Mouse (Mus musculus) olfactory bulb, adult 2 months (tissue): ENCODE data around the gene Gm3336. TPM values are rescaled to one million over a fixed set of nuclear protein-coding genes. Genes with fewer than 3 reads are reported as not detected.

Experiments used
- H3K27ac ChIP-seq: fragments of 200-500 bp; 2 replicates; pipeline ENCODE4 v1.5.1; 2012; ENCODE audit warnings: low read depth, low read length; ENCODE audit not compliant: insufficient read depth
- H3K4me1 ChIP-seq: fragments of 200-500 bp; 2 replicates; pipeline ENCODE4 v1.6.1; 2012; ENCODE audit warnings: low read length; ENCODE audit not compliant: control insufficient read depth, insufficient read depth
- H3K4me3 ChIP-seq: fragments of 200-500 bp; 2 replicates; pipeline ENCODE4 v1.5.1; 2012; ENCODE audit warnings: mild to moderate bottlenecking, low read depth, low read length, moderate library complexity; ENCODE audit not compliant: insufficient read depth
- CTCF ChIP-seq: fragments of 200-500 bp; IDR thresholded peaks from 2 replicates; pipeline ENCODE4 v1.5.1; 2012; ENCODE audit warnings: low read depth, mild to moderate bottlenecking, low read length, moderate library complexity; ENCODE audit not compliant: insufficient read depth
- POLR2A ChIP-seq: fragments of 200-500 bp; IDR thresholded peaks from 2 replicates; pipeline ENCODE4 v1.6.1; 2012; ENCODE audit warnings: mild to moderate bottlenecking, low read depth, low read length, moderate library complexity; ENCODE audit not compliant: insufficient read depth
- WGBS: fragments of 180-500 bp; shearing (Covaris S2); methylation state at CpG from one replicate; pipeline ENCODE4 v1.1.7; 2018; 5-methylcytosine and 5-hydroxymethylcytosine counted together
- polyA plus RNA-seq: library from polyadenylated mRNA; stranded (reverse); fragments of >200 nt; gene quantifications from 2 replicates; pipeline ENCODE4 v1.2.4, GENCODE M21; 2012; ENCODE audit warnings: low replicate concordance; ENCODE audit not compliant: missing spikeins, insufficient read depth, insufficient read length

Gene Gm3336
- polyA plus RNA-seq, 1 experiment = not detected

- TF ChIP-seq CTCF = no peak
- TF ChIP-seq POLR2A = no peak
- Histone ChIP-seq H3K27ac (no peak overlapping the region), H3K4me1 (peaks cover 17% of the 10 kb centered on the region), H3K4me3 (no peak overlapping the region)
- 77% methylated on average over 11 of the region's 11 CpGs for WGBS
These were observed 23.8 kb downstream of the Gm3336 start for GRCm38 (mm10) chr8:70742176-70742575.

GRCm38 (mm10) chr8:70742981-70743655 lies 24.8 kb downstream of the Gm3336 start:
- Histone ChIP-seq H3K4me3 (peak overlapping the region; percentile 34), H3K4me1 (peaks cover 17% of the 10 kb centered on the region), H3K27ac (no peak overlapping the region)
- WGBS = 14% methylated on average over 38 of the region's 38 CpGs
- TF ChIP-seq CTCF (no peak), POLR2A (no peak)

GRCm38 (mm10) chr8:70743656-70744590 lies 25.6 kb downstream of the Gm3336 start:
- peaks cover 17% of the 10 kb centered on the region for H3K4me1 ChIP-seq
- WGBS = 6% methylated on average over 48 of the region's 48 CpGs
- H3K27ac ChIP-seq = no peak overlapping the region
- no peak for TF ChIP-seq POLR2A
- no peak for TF ChIP-seq CTCF
- peak overlapping the region; percentile 34 for H3K4me3 ChIP-seq

GRCm38 (mm10) chr8:70744806-70745205 lies 26.5 kb downstream of the Gm3336 start:
- WGBS = 44% methylated on average over 11 of the region's 11 CpGs
- TF ChIP-seq POLR2A (no peak), CTCF (no peak)
- peaks cover 18% of the 10 kb centered on the region for H3K4me1 ChIP-seq

GRCm38 (mm10) chr8:70745691-70746220 lies 27.4 kb downstream of the Gm3336 start:
- WGBS = 68% methylated on average over 19 of the region's 19 CpGs
- no peak for TF ChIP-seq POLR2A
- no peak for TF ChIP-seq CTCF
- Histone ChIP-seq H3K27ac (no peak overlapping the region), H3K4me3 (no peak overlapping the region), H3K4me1 (peaks cover 21% of the 10 kb centered on the region)

More at GRCm38 (mm10) chr8:70744806-70745205, 26.5 kb downstream of the Gm3336 start:
- Histone ChIP-seq H3K4me3 (no peak overlapping the region), H3K27ac (no peak overlapping the region)

GRCm38 (mm10) chr8:70746676-70747075 lies 28.3 kb downstream of the Gm3336 start:
- Histone ChIP-seq H3K4me3 (no peak overlapping the region), H3K4me1 (peaks cover 21% of the 10 kb centered on the region), H3K27ac (no peak overlapping the region)
- WGBS = 81% methylated on average over 9 of the region's 9 CpGs
- TF ChIP-seq POLR2A (no peak), CTCF (no peak)

GRCm38 (mm10) chr8:70747211-70747890 lies 29.0 kb downstream of the Gm3336 start:
- Histone ChIP-seq H3K4me3 (no peak overlapping the region), H3K4me1 (peaks cover 24% of the 10 kb centered on the region), H3K27ac (no peak overlapping the region)
- no peak for TF ChIP-seq POLR2A
- no peak for TF ChIP-seq CTCF
- WGBS = 89% methylated on average over 18 of the region's 18 CpGs

- WGBS = 88% methylated on average over 23 of the region's 23 CpGs
- Histone ChIP-seq H3K27ac (no peak overlapping the region), H3K4me1 (peaks cover 25% of the 10 kb centered on the region), H3K4me3 (no peak overlapping the region)
- no peak for TF ChIP-seq CTCF
- no peak for TF ChIP-seq POLR2A
These were observed 30.1 kb downstream of the Gm3336 start for GRCm38 (mm10) chr8:70748246-70749096.
